Mouse (Mus musculus): ENCODE measurements around the gene Irf2bpl. TPM values are rescaled to one million over a fixed set of nuclear protein-coding genes. Genes with fewer than 3 reads are reported as not detected.

Gene Irf2bpl
- total and polyA plus RNA-seq, 2 experiments = 6.8 to 10.8 TPM

- peak; percentile 96 for DNase-seq (ENCODE audit: extremely low read depth, low read depth, low spot score)
- Histone ChIP-seq H3K27me3 (ENCODE audit: control insufficient read depth, insufficient read depth, low read length) (no peaks in the 10 kb centered on the region), H3K4me3 (ENCODE audit: insufficient read depth, low read depth, low read length) (peak overlapping the region; percentile 38), H3K36me3 (ENCODE audit: control insufficient read depth, insufficient read depth, low read length) (no peaks in the 10 kb centered on the region), H3K79me2 (ENCODE audit: control insufficient read depth, insufficient read depth, low read length) (no peaks in the 10 kb centered on the region), H3K27ac (replicated peaks; ENCODE audit: insufficient read depth, low read depth, low read length) (peak overlapping the region; percentile 100), H3K4me1 (ENCODE audit: control insufficient read depth, insufficient read depth, low read length) (peaks cover 29% of the 10 kb centered on the region), H3K9ac (ENCODE audit: low read depth, low read length) (peak overlapping the region; percentile 80)
- TF ChIP-seq CTCF (IDR thresholded peaks at IDR 0.05; ENCODE audit: low read depth, low read length) (no peak), POLR2A (IDR thresholded peaks at IDR 0.05; ENCODE audit: extremely low read depth, insufficient read depth, low read length) (no peak)
- WGBS = under 1% methylated on average over 7 of the region's 7 CpGs
These were observed 4.6 kb upstream of the Irf2bpl start for GRCm38 (mm10) chr12:86889103-86889644.

GRCm38 (mm10) chr12:86888130-86889069 lies 3.8 kb upstream of the Irf2bpl start:
- Histone ChIP-seq H3K4me1 (ENCODE audit: control insufficient read depth, insufficient read depth, low read length) (peaks cover 29% of the 10 kb centered on the region), H3K36me3 (ENCODE audit: control insufficient read depth, insufficient read depth, low read length) (no peaks in the 10 kb centered on the region), H3K4me3 (ENCODE audit: insufficient read depth, low read depth, low read length) (peak overlapping the region; percentile 38), H3K27me3 (ENCODE audit: control insufficient read depth, insufficient read depth, low read length) (no peaks in the 10 kb centered on the region), H3K79me2 (ENCODE audit: control insufficient read depth, insufficient read depth, low read length) (peaks cover 7% of the 10 kb centered on the region; the same call in 1 of the 2 replicates), H3K9ac (ENCODE audit: low read depth, low read length) (peak overlapping the region; percentile 80), H3K27ac (replicated peaks; ENCODE audit: insufficient read depth, low read depth, low read length) (peak overlapping the region; percentile 100)
- under 1% methylated on average over 47 of the region's 47 CpGs for WGBS
- 0 out of 2 replicates have a peak, but pooled peaks have one; percentile 21 for TF ChIP-seq POLR2A (IDR thresholded peaks at IDR 0.05; ENCODE audit: extremely low read depth, insufficient read depth, low read length)
- TF ChIP-seq CTCF (IDR thresholded peaks at IDR 0.05; ENCODE audit: low read depth, low read length) = peak; percentile 51
- peak; percentile 97 for DNase-seq (ENCODE audit: extremely low read depth, low read depth, low spot score)

- peak overlapping the region; percentile 69 for H3K9ac ChIP-seq (ENCODE audit: low read depth, low read length)
- peak overlapping the region; percentile 100 for H3K27ac ChIP-seq (replicated peaks; ENCODE audit: insufficient read depth, low read depth, low read length)
- peak overlapping the region; percentile 26; the same call in 1 of the 2 replicates for H3K4me3 ChIP-seq (ENCODE audit: insufficient read depth, low read depth, low read length)
- H3K27me3 ChIP-seq (ENCODE audit: control insufficient read depth, insufficient read depth, low read length) = no peaks in the 10 kb centered on the region
- H3K4me1 ChIP-seq (ENCODE audit: control insufficient read depth, insufficient read depth, low read length) = peaks cover 29% of the 10 kb centered on the region
- no peaks in the 10 kb centered on the region for H3K36me3 ChIP-seq (ENCODE audit: control insufficient read depth, insufficient read depth, low read length)
- WGBS = 30% methylated on average over 14 of the region's 14 CpGs
- H3K79me2 ChIP-seq (ENCODE audit: control insufficient read depth, insufficient read depth, low read length) = peaks cover 15% of the 10 kb centered on the region
- peak; percentile 21 for DNase-seq (ENCODE audit: extremely low read depth, low read depth, low spot score)
- no peak for TF ChIP-seq POLR2A (IDR thresholded peaks at IDR 0.05; ENCODE audit: extremely low read depth, insufficient read depth, low read length)
- TF ChIP-seq CTCF (IDR thresholded peaks at IDR 0.05; ENCODE audit: low read depth, low read length) = no peak
These were observed 3.0 kb upstream of the Irf2bpl start for GRCm38 (mm10) chr12:86887381-86888129.

- peaks cover 34% of the 10 kb centered on the region for H3K4me1 ChIP-seq (ENCODE audit: control insufficient read depth, insufficient read depth, low read length)
- H3K9ac ChIP-seq (ENCODE audit: low read depth, low read length) = no peak overlapping the region
- DNase-seq (ENCODE audit: extremely low read depth, low read depth, low spot score) = no peak
- no peak overlapping the region for H3K4me3 ChIP-seq (ENCODE audit: insufficient read depth, low read depth, low read length)
- peak overlapping the region; percentile 100; the same call in 1 of the 2 replicates for H3K27ac ChIP-seq (replicated peaks; ENCODE audit: insufficient read depth, low read depth, low read length)
- no peaks in the 10 kb centered on the region for H3K36me3 ChIP-seq (ENCODE audit: control insufficient read depth, insufficient read depth, low read length)
- WGBS = 87% methylated on average over 7 of the region's 7 CpGs
- peaks cover 26% of the 10 kb centered on the region for H3K79me2 ChIP-seq (ENCODE audit: control insufficient read depth, insufficient read depth, low read length)
- TF ChIP-seq CTCF (IDR thresholded peaks at IDR 0.05; ENCODE audit: low read depth, low read length) (no peak), POLR2A (IDR thresholded peaks at IDR 0.05; ENCODE audit: extremely low read depth, insufficient read depth, low read length) (no peak)
- H3K27me3 ChIP-seq (ENCODE audit: control insufficient read depth, insufficient read depth, low read length) = no peaks in the 10 kb centered on the region
These were observed 1.9 kb upstream of the Irf2bpl start for GRCm38 (mm10) chr12:86886446-86886965.

GRCm38 (mm10) chr12:86885746-86886145 lies 1.1 kb upstream of the Irf2bpl start:
- no peak for TF ChIP-seq POLR2A (IDR thresholded peaks at IDR 0.05; ENCODE audit: extremely low read depth, insufficient read depth, low read length)
- TF ChIP-seq CTCF (IDR thresholded peaks at IDR 0.05; ENCODE audit: low read depth, low read length) = no peak
- H3K27me3 ChIP-seq (ENCODE audit: control insufficient read depth, insufficient read depth, low read length) = no peaks in the 10 kb centered on the region
- H3K27ac ChIP-seq (replicated peaks; ENCODE audit: insufficient read depth, low read depth, low read length) = no peak overlapping the region

More at GRCm38 (mm10) chr12:86885746-86886145, 1.1 kb upstream of the Irf2bpl start:
- DNase-seq (ENCODE audit: extremely low read depth, low read depth, low spot score) = peak; percentile 15
- Histone ChIP-seq H3K79me2 (ENCODE audit: control insufficient read depth, insufficient read depth, low read length) (peaks cover 26% of the 10 kb centered on the region), H3K4me1 (ENCODE audit: control insufficient read depth, insufficient read depth, low read length) (peaks cover 29% of the 10 kb centered on the region), H3K4me3 (ENCODE audit: insufficient read depth, low read depth, low read length) (no peak overlapping the region), H3K9ac (ENCODE audit: low read depth, low read length) (no peak overlapping the region), H3K36me3 (ENCODE audit: control insufficient read depth, insufficient read depth, low read length) (no peaks in the 10 kb centered on the region)
- WGBS = 40% methylated on average over 5 of the region's 5 CpGs
